Mouse (Mus musculus): ENCODE measurements around the gene Rab31. TPM values are rescaled to one million over a fixed set of nuclear protein-coding genes. Genes with fewer than 3 reads are reported as not detected.

Rab31 gene
- total RNA-seq, 2 experiments from 2014 or later: 22.0 to 24.1 TPM

DNA sequence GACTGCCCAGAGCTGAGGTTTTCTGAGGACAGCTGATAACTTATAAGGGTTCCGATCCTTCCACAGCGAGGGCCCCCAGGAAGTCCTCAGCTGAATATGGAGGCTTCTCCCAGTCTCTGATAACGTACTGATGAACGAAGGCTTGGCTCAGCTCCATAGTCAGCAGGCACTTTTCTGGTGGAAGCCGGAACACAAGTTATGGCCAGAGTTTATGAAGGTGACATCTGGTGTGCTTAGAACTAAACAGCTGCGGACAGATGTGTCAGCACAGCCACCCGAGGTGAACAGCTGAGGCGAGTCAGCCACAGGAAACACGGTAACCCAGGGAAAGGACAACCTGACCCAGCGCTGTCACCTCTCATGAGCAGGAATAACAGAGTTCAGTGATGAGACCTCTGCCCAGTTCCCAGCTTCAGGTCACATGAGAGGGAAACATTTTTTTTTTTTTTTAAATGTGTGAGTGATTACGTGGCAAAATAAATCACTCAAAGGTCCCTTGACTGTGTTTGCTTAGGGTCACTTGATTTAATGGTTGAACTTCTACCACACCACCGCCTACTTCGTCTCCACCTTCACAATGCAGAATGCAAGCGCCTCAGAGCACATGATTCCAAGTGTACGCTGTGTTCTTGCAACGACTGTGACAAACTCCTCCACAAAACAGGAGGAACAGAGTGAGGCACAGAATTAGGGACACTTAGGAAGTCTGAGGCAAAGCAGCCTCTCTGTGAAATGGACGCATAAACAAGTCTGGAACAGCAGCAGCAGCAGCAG is 106.0 kb downstream of the Rab31 start:
- no peak for DNase-seq

DNA sequence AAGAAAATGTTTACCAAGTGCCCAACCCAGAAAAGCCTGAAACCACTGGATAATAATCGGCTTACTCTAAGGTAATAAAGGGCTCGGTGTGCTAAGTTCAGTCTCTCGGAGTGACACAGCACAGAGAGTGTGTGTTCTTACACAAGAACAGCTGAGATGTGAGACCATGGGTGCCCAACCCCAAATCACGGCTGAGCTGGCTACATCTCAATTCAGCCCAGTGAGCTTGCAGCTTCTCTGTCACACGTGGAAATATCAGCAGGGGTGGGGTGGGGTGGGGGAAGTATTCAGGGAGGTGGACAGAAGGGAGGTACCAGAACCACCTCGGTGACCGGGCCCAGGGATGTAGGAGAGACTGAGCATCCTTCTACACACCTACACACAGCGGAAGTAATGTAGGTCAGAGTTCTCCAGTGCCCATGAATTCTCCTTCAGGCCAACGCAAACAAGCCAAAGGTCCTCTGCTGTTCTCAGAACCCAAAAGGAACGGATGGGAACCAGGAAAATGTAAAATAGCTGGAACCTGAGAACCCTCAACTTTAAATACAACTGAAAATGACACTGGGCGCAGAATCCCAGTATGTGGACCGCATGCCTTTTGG is 106.7 kb downstream of the Rab31 start:
- DNase-seq: no peak

DNA sequence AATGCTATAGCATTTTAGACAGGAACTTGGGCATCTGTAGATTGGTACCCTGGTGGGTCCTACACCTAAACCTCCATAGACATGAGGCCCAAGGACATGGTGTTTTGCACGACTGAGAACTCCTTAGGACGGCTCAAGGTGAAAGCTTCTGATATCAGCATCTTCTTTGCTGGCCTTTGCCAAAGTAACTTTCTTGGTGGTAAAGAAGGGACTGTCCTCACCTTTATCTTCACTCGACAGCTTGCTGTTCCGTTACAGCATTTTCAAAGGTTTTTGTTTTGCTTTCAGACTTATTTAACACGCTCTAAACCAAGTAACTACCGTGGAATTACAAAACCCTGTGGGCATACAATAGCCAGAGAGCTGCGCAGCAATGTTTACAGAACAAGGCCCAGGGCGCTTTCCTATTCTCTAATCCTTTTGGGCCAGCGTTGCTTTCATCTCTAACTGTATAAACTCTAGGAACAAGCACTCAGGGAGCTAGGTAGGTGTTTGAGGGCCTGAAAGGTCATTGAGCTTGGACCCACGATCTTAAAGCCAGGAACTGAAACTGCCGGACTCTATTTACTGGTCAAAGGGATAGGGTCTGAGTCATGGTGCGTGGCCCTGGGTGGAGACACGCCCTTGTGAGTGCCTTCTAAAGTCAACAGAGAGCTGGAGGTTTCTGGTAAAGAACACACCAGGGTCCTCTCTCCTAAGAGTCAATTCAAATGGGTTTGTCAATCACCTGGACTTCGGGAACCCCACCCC is 109.0 kb downstream of the Rab31 start:
- no peak for DNase-seq

DNA sequence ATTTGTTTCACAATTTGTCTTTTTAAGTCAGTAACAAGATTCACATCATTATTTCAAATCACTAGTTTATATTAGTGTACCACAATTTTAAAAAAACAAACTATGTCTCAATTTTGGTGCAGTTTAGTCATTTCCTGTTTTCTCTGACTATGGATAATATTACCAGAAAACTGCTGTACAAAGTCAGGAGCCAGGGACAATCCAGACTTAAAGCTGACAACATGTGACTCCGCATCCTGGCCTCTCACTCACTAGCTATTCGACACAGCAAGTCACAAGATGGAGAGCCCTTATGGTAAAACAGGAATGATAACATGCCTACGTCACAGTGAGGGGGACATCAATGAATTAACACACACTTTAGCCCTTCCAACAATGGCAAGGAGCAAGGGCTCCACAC is 109.9 kb downstream of the Rab31 start:
- no peak for DNase-seq

DNA sequence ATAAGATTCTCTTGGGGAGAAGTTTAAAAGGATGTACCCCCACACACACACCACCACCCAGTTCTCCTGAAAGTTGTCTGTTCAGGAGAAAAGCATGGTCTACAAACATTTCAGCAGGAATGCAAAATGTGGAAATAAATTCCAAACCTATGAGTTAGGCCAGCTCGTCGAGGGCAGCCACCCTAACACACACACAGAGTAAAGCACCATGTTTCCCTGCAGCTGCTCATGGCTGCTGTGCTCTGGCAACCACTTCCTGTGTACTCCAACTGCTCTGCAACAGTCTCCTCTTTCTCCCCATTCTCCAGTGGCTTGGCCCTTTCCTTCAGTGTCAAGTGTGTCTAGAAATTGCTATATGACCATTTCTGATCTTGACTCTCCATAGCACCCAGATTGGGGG is 114.1 kb downstream of the Rab31 start:
- DNase-seq: no peak

DNA sequence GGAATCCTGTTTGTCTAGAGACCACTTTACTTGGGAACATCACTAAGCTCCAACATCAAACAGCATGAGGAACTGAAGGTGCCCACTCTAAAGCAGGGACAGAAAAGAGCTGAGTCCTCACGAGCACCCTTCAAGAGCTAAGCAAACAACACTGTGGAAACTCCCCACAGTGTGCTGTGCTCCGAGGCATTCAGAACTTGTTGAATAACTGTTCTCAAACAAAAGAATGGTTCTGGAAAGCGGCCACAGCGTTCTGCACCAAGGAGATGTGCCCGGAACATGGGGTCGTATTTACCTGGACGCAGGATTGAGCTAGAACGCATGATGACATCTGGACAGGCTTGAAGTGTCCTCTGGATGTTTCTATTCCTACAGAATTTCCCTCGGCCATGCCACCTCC is 114.6 kb downstream of the Rab31 start:
- DNase-seq: no peak

GRCm38 (mm10) chr17:65656731-65657130 is 115.8 kb downstream of the Rab31 start:
- no peak for DNase-seq

DNA sequence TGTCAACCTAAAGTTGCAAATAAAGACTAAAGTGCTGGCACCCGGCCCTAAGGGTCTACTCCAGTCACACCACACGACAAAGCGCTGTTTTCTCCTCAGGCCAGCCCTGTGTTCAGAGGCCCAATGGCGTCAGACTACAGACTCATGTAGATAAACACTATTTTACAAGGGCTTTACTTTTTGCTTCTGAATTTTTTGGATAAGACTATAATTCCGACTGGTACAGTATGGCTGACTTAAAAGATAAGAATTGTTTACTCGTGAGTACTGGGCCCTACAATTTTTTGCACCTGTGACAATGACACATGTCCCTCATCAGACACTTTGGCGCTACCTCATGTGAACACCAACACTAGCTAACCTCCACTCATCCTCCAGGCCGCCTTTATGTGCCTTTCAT is 116.5 kb downstream of the Rab31 start:
- no peak for DNase-seq

DNA sequence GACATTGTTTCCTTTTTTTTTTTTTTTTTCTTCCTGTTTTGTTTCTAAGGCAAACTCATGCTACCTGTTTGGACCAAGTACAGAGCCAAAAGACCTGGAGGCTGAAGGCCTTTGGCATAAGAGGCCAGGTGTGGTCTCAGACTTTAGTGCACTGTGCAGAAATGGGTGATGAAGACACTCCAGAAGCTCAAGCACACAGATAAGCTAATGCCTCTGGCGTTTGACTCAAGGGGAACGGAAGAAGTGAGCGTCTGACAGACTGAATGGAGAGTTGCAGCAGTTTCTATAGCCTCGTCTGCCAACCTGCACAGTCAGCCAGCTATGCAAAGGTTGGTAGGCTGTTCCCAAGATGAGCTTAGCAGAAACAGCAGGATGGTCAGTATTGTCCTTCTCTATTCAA is 116.9 kb downstream of the Rab31 start:
- no peak for DNase-seq

GRCm38 (mm10) chr17:65650598-65650997 is 122.0 kb downstream of the Rab31 start:
- DNase-seq: no peak

DNA sequence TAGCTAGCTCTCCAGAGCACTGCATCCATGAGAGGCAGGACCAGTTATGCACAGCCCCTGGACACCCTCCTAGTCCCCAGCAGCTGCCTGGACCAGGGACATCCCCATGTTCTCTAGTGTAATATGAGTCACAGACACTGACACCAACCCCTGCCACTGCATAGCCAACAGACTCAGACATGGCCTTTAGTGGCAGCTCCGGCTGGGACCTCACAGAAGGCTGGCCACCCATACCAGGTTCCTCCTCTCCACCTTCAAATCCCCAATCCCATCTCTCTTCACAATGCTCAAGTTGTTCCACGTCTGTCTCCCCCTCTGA is 123.4 kb downstream of the Rab31 start:
- DNase-seq: no peak

DNA sequence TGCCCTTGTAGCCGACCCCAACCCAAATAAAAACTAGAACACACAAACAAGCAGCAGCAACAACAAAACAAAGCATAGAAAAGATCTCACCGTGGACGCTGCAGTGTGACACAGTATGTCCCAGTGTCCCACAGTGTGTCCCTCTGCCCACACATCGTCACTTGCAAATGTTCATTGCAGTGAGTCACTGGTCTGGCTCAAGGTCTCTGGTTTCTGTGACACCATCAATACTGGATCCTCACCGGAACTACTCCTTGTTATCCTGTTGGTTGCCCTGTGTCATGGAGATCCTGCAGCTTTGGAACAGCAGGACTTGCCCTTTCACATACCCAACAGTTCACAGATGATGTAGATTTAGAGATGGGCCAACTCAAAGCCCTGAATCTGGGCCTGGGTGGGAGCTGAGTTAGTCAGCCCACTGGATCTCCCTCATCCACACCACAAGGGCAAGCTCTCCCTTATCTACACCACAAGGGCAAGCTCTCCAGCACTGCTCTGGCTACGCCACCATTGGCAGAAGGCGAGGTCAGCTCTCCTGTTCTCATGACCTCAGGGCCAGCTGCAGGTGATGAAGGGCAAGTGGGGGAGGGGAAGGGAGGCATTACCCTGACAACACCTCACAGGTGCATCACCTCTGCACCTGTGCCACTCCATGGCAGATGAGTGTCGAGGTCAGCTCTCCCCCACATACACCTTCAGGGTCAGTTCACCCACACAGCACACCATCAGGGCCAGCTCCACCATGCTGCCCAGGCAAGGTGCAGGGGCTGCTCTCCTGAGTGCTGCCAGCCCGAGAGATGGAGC is 124.0 kb downstream of the Rab31 start:
- no peak for DNase-seq

- no peak for DNase-seq
Observed at GRCm38 (mm10) chr17:65647961-65648360, 124.6 kb downstream of the Rab31 start.

DNA sequence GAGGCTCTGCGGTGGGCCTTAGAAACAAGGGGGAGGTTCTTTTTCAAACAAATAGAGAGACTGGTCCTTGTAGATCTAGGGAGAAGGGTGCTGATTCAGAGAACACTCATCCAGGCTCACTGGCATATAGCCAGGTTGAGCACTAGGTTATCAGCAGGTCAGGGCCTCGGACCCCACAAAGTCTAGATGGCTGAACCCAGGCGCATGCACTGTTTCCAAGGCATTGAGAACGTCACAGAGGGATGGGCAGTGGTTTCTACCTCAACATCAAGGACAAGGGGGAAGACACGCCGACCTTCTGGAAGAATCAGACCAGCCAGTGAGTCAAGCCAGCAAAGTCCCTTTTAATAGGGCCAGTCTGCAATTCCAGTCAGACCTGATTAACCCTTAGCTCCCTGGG is 125.3 kb downstream of the Rab31 start:
- no peak for DNase-seq

DNA sequence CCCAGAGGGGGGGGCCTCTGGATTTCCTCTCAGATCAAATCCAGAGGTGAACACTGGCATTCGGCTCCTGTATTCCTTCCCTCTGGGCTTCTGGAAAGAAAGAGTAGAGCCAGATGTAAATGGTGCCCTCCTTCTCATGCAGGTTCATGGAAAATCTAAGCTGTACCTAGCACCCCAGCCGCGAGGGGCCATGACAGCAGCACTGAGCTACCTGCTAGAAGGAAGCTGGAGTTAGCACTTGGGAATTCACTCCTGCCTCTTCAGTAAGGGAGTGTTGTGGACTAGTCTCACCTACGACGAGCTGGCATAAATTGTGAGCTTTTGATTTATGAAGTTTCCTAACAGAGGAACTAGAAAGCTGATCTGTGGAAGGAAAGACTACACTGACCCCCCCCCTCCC is 129.0 kb downstream of the Rab31 start:
- DNase-seq: no peak

- DNase-seq: no peak
Observed at GRCm38 (mm10) chr17:65643051-65643521, 129.5 kb downstream of the Rab31 start.

GRCm38 (mm10) chr17:65642578-65642991 is 130.0 kb downstream of the Rab31 start:
- no peak for DNase-seq

DNA sequence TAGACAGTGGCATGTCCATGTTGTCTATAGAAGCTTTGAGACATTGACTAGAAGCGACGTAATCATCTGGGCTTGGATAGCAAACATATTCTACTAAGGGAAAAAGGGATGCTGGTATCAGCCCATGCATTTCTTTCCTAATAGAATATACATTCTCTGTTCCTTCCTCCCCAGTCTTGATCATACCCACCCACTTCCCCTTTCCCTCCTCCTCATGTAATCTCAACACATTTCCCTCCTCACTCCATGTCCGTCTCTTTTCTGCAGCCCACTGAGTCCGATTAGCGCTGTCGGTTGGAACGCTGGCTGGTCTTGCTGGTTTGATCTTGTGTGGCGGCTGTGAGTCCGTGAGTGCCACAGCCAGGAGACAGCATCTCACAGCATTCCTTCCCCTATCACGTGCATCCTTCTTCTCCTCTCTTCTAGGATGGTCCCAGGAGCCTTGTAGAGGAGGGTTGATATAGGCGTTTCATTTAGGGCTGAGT is 130.8 kb downstream of the Rab31 start, which contains the start of gene Txndc2:
Txndc2 (minus strand) TSS at position 435 of the 485 bp plus-strand sequence.
- DNase-seq: no peak

- no peak for DNase-seq
Observed at GRCm38 (mm10) chr17:65639144-65639543, 133.4 kb downstream of the Rab31 start.

DNA sequence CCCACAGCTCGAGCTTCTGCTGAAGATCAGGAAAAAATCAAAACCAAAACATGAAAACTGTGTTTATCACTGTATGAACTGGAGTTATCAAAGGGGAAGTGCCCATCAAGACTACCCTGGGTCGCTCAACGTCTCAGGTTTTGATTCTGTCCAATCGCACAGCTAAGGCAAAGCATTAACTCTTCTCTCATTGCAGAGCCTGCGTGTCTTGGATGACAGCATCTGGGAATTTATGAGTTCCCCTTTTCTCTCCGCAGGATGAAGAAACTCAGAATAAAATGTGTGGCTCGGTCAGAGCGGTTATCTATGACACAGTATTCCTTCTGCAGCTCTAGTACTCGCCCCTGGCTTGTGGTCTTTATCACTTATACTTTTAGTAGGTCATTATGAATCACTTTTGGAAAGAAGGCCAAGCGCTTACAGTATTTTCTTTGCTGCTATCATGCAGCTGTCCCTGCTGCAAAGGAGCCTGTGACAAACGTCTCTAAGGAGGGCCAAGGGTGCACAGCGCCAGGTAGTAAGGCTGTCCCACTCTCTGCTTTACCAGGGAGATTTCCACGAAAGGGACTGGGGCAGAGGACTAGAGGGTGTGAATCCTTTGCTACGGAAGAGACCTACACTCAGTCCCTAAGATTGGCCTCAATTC is 136.7 kb downstream of the Rab31 start:
- DNase-seq: no peak

DNA sequence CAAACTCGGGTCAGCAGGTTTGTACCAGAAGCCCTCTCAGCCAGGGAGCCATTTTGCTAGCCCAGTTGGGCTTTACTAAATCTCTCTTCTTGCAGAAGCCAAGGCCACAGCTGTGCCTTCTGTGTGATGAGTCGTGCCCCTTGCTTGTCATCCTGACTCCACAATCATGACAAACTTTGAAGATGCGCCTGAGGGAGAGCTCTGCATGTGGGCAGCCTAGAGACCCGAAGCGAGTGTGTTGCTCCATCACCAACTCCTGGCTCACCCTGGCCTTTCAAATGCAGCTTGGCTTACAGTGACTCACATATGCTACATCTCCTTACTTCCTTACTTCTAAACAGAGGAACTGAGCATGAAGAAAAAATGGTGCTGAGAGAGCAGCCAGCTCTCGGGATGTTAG is 142.6 kb downstream of the Rab31 start:
- no peak for DNase-seq
